In genomic region chr17:47361343-47361742, GRCm38 (mm10) we compare ENCODE assay signal across 29 mouse cellular contexts. TPM values are rescaled to one million over a fixed set of nuclear protein-coding genes. Genes with fewer than 3 reads are reported as not detected.
A peak's percentile ranks its signal among the peaks of the same experiment; 100 is the strongest.
DNase-seq lines count a peak whose midpoint lies in the region; ATAC-seq and TF ChIP-seq lines count a peak whose summit lies in the region.
"Had no signal": no experiment of that assay in that cellular context is flagged by ENCODE, and none has a peak within 500 bp of the region (broad histone marks: within the 10 kb centered on the region; RNA-seq: fewer than 3 reads in every experiment).

No protein-coding gene starts in this region.

- no peaks in the 10 kb centered on the region for H3K9me3 ChIP-seq in kidney, postnatal 0 days (replicated peaks; ENCODE audit: low read length)
- no peaks in the 10 kb centered on the region for H3K9me3 ChIP-seq in kidney, embryonic 15.5 days (replicated peaks)
- no peaks in the 10 kb centered on the region for H3K9me3 ChIP-seq in forebrain, embryonic 14.5 days (replicated peaks; ENCODE audit: control insufficient read depth, low read length)
- H3K9me3 ChIP-seq: embryonic facial prominence, embryonic 12.5 days; embryonic facial prominence, embryonic 15.5 days; forebrain, embryonic 15.5 days; G1E; hindbrain, embryonic 10.5 days; hindbrain, embryonic 13.5 days had no signal

- 75% methylated on average over 11 of the region's 11 CpGs for WGBS in kidney, postnatal 0 days
- WGBS in kidney, embryonic 15.5 days = 90% methylated on average over 11 of the region's 11 CpGs
- WGBS in macrophage (ENCODE audit: missing documents) = 32% methylated on average over 11 of the region's 11 CpGs
- 83% methylated on average over 11 of the region's 11 CpGs for WGBS in forebrain, embryonic 14.5 days

- H3K27ac ChIP-seq in kidney, postnatal 0 days = no peak overlapping the region
- no peak overlapping the region for H3K27ac ChIP-seq in kidney, embryonic 15.5 days
- peak overlapping the region; percentile 31 for H3K27ac ChIP-seq in macrophage
- no peak overlapping the region for H3K27ac ChIP-seq in forebrain, embryonic 14.5 days (ENCODE audit: low read depth, low read length)
- H3K27ac ChIP-seq: embryonic facial prominence, embryonic 12.5 days; embryonic facial prominence, embryonic 15.5 days; forebrain, embryonic 15.5 days; hindbrain, embryonic 10.5 days; hindbrain, embryonic 13.5 days had no signal

- H3K27me3 ChIP-seq in kidney, postnatal 0 days (ENCODE audit: insufficient read depth, low read length) = no peaks in the 10 kb centered on the region
- H3K27me3 ChIP-seq in kidney, embryonic 15.5 days = no peaks in the 10 kb centered on the region
- peaks cover 3% of the 10 kb centered on the region; the same call in 1 of the 2 replicates for H3K27me3 ChIP-seq in forebrain, embryonic 14.5 days (replicated peaks; ENCODE audit: control insufficient read depth, insufficient read depth, low read length)
- H3K27me3 ChIP-seq: CH12.LX; embryonic facial prominence, embryonic 12.5 days; embryonic facial prominence, embryonic 15.5 days; Patski had no signal

- no peak overlapping the region for H3K4me3 ChIP-seq in kidney, postnatal 0 days (replicated peaks; ENCODE audit: low read depth, low read length)
- no peak overlapping the region for H3K4me3 ChIP-seq in kidney, embryonic 15.5 days (replicated peaks)
- no peak overlapping the region for H3K4me3 ChIP-seq in macrophage (ENCODE audit: inconsistent target)
- no peak overlapping the region for H3K4me3 ChIP-seq in forebrain, embryonic 14.5 days (ENCODE audit: low read depth, low read length)
- H3K4me3 ChIP-seq: embryonic facial prominence, embryonic 12.5 days; embryonic facial prominence, embryonic 15.5 days; forebrain, embryonic 15.5 days; hindbrain, embryonic 10.5 days; hindbrain, embryonic 13.5 days had no signal

- no peaks in the 10 kb centered on the region for H3K79me2 ChIP-seq in macrophage (ENCODE audit: inconsistent target)

- no peak for TF ChIP-seq CTCF in kidney, postnatal 0 days (IDR thresholded peaks at IDR 0.05; ENCODE audit: low read depth)

- peak; percentile 14 for DNase-seq in kidney, postnatal 0 days (ENCODE audit: low spot score)
- DNase-seq in 416B (ENCODE audit: low read depth) = peak; percentile 87
- no peak for DNase-seq in forebrain, embryonic 14.5 days (ENCODE audit: low spot score)
- DNase-seq in gastrocnemius, adult 8-10 months (ENCODE audit: low spot score in 2 of 2) = no peak
- DNase-seq: adrenal gland, postnatal 10 days; adrenal gland, postnatal 36 days; cerebellum, adult 11 months; cerebellum, adult 2 months; cerebellum, postnatal 10 days; gastrocnemius, postnatal 10 days; gastrocnemius, postnatal 36 days; heart, postnatal 10 days; heart, postnatal 36 days had no signal

- H3K9ac ChIP-seq in kidney, postnatal 0 days (ENCODE audit: low read depth, low read length) = no peak overlapping the region
- H3K9ac ChIP-seq in kidney, embryonic 15.5 days = no peak overlapping the region
- no peak overlapping the region for H3K9ac ChIP-seq in forebrain, embryonic 14.5 days (ENCODE audit: low read length)
- H3K9ac ChIP-seq: embryonic facial prominence, embryonic 12.5 days; embryonic facial prominence, embryonic 15.5 days; forebrain, embryonic 15.5 days; hindbrain, embryonic 13.5 days had no signal

- H3K4me1 ChIP-seq in kidney, postnatal 0 days (replicated peaks; ENCODE audit: insufficient read depth, low read length) = no peaks in the 10 kb centered on the region
- H3K4me1 ChIP-seq in kidney, embryonic 15.5 days = no peaks in the 10 kb centered on the region
- H3K4me1 ChIP-seq in forebrain, embryonic 14.5 days (ENCODE audit: control insufficient read depth, insufficient read depth, low read length) = no peaks in the 10 kb centered on the region
- H3K4me1 ChIP-seq: embryonic facial prominence, embryonic 12.5 days; embryonic facial prominence, embryonic 15.5 days; forebrain, embryonic 15.5 days; hindbrain, embryonic 10.5 days; hindbrain, embryonic 13.5 days had no signal

- peaks cover 23% of the 10 kb centered on the region for H3K36me3 ChIP-seq in kidney, postnatal 0 days (ENCODE audit: insufficient read depth, low read length)
- H3K36me3 ChIP-seq in kidney, embryonic 15.5 days = peaks cover 47% of the 10 kb centered on the region
- H3K36me3 ChIP-seq in macrophage (ENCODE audit: inconsistent target) = peaks cover 13% of the 10 kb centered on the region; the same call in 1 of the 2 replicates
- peaks cover 37% of the 10 kb centered on the region for H3K36me3 ChIP-seq in forebrain, embryonic 14.5 days (ENCODE audit: control insufficient read depth, insufficient read depth, low read length)
- H3K36me3 ChIP-seq: G1E had no signal

- ATAC-seq in kidney, postnatal 0 days (replicated peaks; ENCODE audit: low FRiP score, low read depth) = no peak
- ATAC-seq in kidney, embryonic 15.5 days (replicated peaks; ENCODE audit: low FRiP score) = no peak
- ATAC-seq in CD4-positive, CD25-positive, alpha-beta regulatory T cell, adult 4 months = peak; percentile 62
- no peak for ATAC-seq in forebrain, embryonic 14.5 days
- ATAC-seq: forebrain, embryonic 15.5 days; hindbrain, embryonic 16.5 days; inflammation-experienced regulatory T-cells, adult 6 months; intestine, embryonic 16.5 days; Patski had no signal

- no peak overlapping the region for H3K4me2 ChIP-seq in kidney, postnatal 0 days (ENCODE audit: low read length)
- H3K4me2 ChIP-seq in kidney, embryonic 15.5 days = no peak overlapping the region
- no peak overlapping the region for H3K4me2 ChIP-seq in forebrain, embryonic 14.5 days (ENCODE audit: low read length)
- H3K4me2 ChIP-seq: embryonic facial prominence, embryonic 12.5 days; embryonic facial prominence, embryonic 15.5 days; forebrain, embryonic 15.5 days; heart, embryonic 11.5 days; hindbrain, embryonic 13.5 days had no signal

RNA-seq across cellular contexts. Expression of gene Mrps10, which starts 7.3 kb away (rescaled TPM):
- polyA plus RNA-seq in kidney, postnatal 0 days (2015; fragmentation: Nextera tagmentation; extraction: Ambion mirVana) = 84.4 and 86.9 TPM in 2 replicates
- polyA plus RNA-seq in kidney, embryonic 15.5 days (2015; fragmentation: Nextera tagmentation; extraction: Ambion mirVana) = 80.3 and 83.1 TPM in 2 replicates
- 10 to 100 TPM; 29.1 to 37.6 TPM for polyA plus RNA-seq in CD4-positive, CD25-positive, alpha-beta regulatory T cell, adult 4 months (2017; shearing (Covaris generic))
- total RNA-seq in macrophage (2018; cell fraction: chromatin; rRNA removed) = 10 to 100 TPM; 18.7 to 61.2 (median 33.0) TPM
- total RNA-seq in macrophage (2018; cell fraction: cytosol; rRNA removed) = 10 to 100 TPM; 16.5 to 41.0 (median 26.4) TPM
- total RNA-seq in macrophage (2018; cell fraction: nucleus; rRNA removed) = 10 to 100 TPM; 14.3 to 71.9 (median 27.7) TPM
- polyA plus RNA-seq in macrophage (2018) = 20.2 to 59.5 TPM (median 24.5 TPM) in 3 replicates
- polyA plus RNA-seq in forebrain, embryonic 14.5 days (2014; fragmentation: Nextera tagmentation; extraction: Ambion mirVana) = 73.8 and 94.0 TPM in 2 replicates
- total RNA-seq in gastrocnemius, adult 8-10 months (2022) = 10 to 100 TPM; 30.5 to 33.5 (median 32.1) TPM

RNA-seq across cellular contexts. Expression of gene Guca1b, which starts 23.9 kb away (rescaled TPM):
- 6.0 and 6.3 TPM in 2 replicates for polyA plus RNA-seq in kidney, postnatal 0 days (2015; fragmentation: Nextera tagmentation; extraction: Ambion mirVana)
- 1.9 and 2.3 TPM in 2 replicates for polyA plus RNA-seq in kidney, embryonic 15.5 days (2015; fragmentation: Nextera tagmentation; extraction: Ambion mirVana)
- 1 to 10 TPM; 2.0 to 3.2 TPM for polyA plus RNA-seq in CD4-positive, CD25-positive, alpha-beta regulatory T cell, adult 4 months (2017; shearing (Covaris generic))
- total RNA-seq in macrophage (2018; cell fraction: chromatin; rRNA removed) = 1 to 10 TPM in 25 of 26 experiments, under 1 TPM in 1; 0.88 to 7.8 (median 3.7) TPM
- total RNA-seq in macrophage (2018; cell fraction: cytosol; rRNA removed) = under 1 TPM in 19 of 26 experiments, not detected in 7; 0.07 to 0.34 (median 0.15) TPM
- total RNA-seq in macrophage (2018; cell fraction: nucleus; rRNA removed) = 1 to 10 TPM in 23 of 26 experiments, under 1 TPM in 3; 0.89 to 8.0 (median 2.7) TPM
- 0.22 to 0.62 TPM (median 0.22 TPM) in 3 replicates for polyA plus RNA-seq in macrophage (2018)
- polyA plus RNA-seq in forebrain, embryonic 14.5 days (2014; fragmentation: Nextera tagmentation; extraction: Ambion mirVana) = 0.37 TPM in 1 of 2 replicates, not detected in the other
- total RNA-seq in gastrocnemius, adult 8-10 months (2022) = under 1 TPM in 3 of 4 experiments, not detected in 1; 0.16 to 0.36 (median 0.34) TPM
- total RNA-seq: common myeloid progenitor, adult 5-6 weeks; G1E had no signal
- polyA plus RNA-seq: G1E had no signal

RNA-seq across cellular contexts. Expression of gene Guca1a, which starts 39.0 kb away (rescaled TPM):
- polyA plus RNA-seq in kidney, postnatal 0 days (2015; fragmentation: Nextera tagmentation; extraction: Ambion mirVana) = 3.9 and 4.5 TPM in 2 replicates
- 1.6 and 2.6 TPM in 2 replicates for polyA plus RNA-seq in kidney, embryonic 15.5 days (2015; fragmentation: Nextera tagmentation; extraction: Ambion mirVana)
- not detected for polyA plus RNA-seq in CD4-positive, CD25-positive, alpha-beta regulatory T cell, adult 4 months (2017; shearing (Covaris generic))
- 1 to 10 TPM in 15 of 26 experiments, not detected in 11; 1.0 to 6.8 (median 3.0) TPM for total RNA-seq in macrophage (2018; cell fraction: chromatin; rRNA removed)
- 10 to 100 TPM in 23 of 26 experiments, 1 to 10 TPM in 3; 7.9 to 15.0 (median 12.2) TPM for total RNA-seq in macrophage (2018; cell fraction: cytosol; rRNA removed)
- 10 to 100 TPM in 3 of 26 experiments, 1 to 10 TPM in 23; 1.5 to 13.0 (median 4.2) TPM for total RNA-seq in macrophage (2018; cell fraction: nucleus; rRNA removed)
- polyA plus RNA-seq in macrophage (2018) = 2.7 to 9.2 TPM (median 7.1 TPM) in 3 replicates
- polyA plus RNA-seq in forebrain, embryonic 14.5 days (2014; fragmentation: Nextera tagmentation; extraction: Ambion mirVana) = 0.47 and 0.69 TPM in 2 replicates
- under 1 TPM in 1 of 4 experiments, not detected in 3; 0.35 TPM for total RNA-seq in gastrocnemius, adult 8-10 months (2022)
- total RNA-seq: G1E; gastrocnemius, postnatal 36 days; heart, postnatal 36 days had no signal
- polyA plus RNA-seq: inflammation-experienced regulatory T-cells, adult 6 months had no signal

Comparison
In these comparisons a context has a peak if more than half of its experiments do, and no peak if none do; other contexts are left out.
1. DNase-seq: peak in kidney, postnatal 0 days (single experiment) and 416B (single experiment); none in forebrain, embryonic 14.5 days (single experiment) and gastrocnemius, adult 8-10 months (0 of 2).